Mouse (Mus musculus) MEL (cell line): Measurements from ENCODE around the gene Rspo4. TPM values are rescaled to one million over a fixed set of nuclear protein-coding genes. Genes with fewer than 3 reads are reported as not detected.

Experiments
- DNase-seq: peaks from one replicate; pipeline ENCODE4 v3.0.0; 2011; ENCODE audit warnings: low read depth, low spot score
- H3K27ac ChIP-seq: 2 replicates; pipeline ENCODE4 v1.5.1; 2012; ENCODE audit warnings: low read depth, mild to moderate bottlenecking, control low read depth, low read length, moderate library complexity; ENCODE audit not compliant: control insufficient read depth
- H3K27me3 ChIP-seq, 2 experiments: fragments of 150-350 bp in 1 of 2; sonication (generic) in 1 of 2; 2 replicates each; pipeline ENCODE4 v1.6.1; 2012; ENCODE audit warnings: low read length in 2 of 2, mild to moderate bottlenecking in 2 of 2, improper control_type of control experiment in 1 of 2, moderate library complexity in 1 of 2; ENCODE audit not compliant: insufficient read depth in 2 of 2, control insufficient read depth in 1 of 2
- H3K36me3 ChIP-seq, 2 experiments: 2 replicates each; pipeline ENCODE4 v1.6.1; 2012 to 2014; ENCODE audit warnings: low read length in 2 of 2, improper control_type of control experiment in 1 of 2, inconsistent platforms in 1 of 2, mild to moderate bottlenecking in 1 of 2; ENCODE audit not compliant: insufficient read depth in 2 of 2, control insufficient read depth in 1 of 2
- H3K4me1 ChIP-seq, 2 experiments: fragments of 150-350 bp in 1 of 2; sonication (generic) in 1 of 2; 2 replicates each; pipeline ENCODE4 v1.6.1; 2012; ENCODE audit warnings: low read length in 2 of 2, improper control_type of control experiment in 1 of 2, mild to moderate bottlenecking in 1 of 2; ENCODE audit not compliant: insufficient read depth in 2 of 2, control insufficient read depth in 1 of 2
- H3K4me3 ChIP-seq, 2 experiments: fragments of 150-350 bp in 1 of 2; sonication (generic) in 1 of 2; 2 replicates each; pipeline ENCODE4 v1.5.1; 2012; ENCODE audit warnings: low read depth in 2 of 2, low read length in 2 of 2, mild to moderate bottlenecking in 2 of 2, moderate library complexity in 2 of 2, control low read depth in 1 of 2, improper control_type of control experiment in 1 of 2; ENCODE audit not compliant: control insufficient read depth in 1 of 2, insufficient read depth in 1 of 2
- H3K79me2 ChIP-seq: 2 replicates; pipeline ENCODE4 v1.6.1; 2012; ENCODE audit warnings: mild to moderate bottlenecking, low read length, moderate library complexity; ENCODE audit not compliant: control insufficient read depth, poor library complexity, insufficient read depth
- H3K9ac ChIP-seq: 2 replicates; pipeline ENCODE4 v1.6.1; 2012; ENCODE audit warnings: low read depth, mild to moderate bottlenecking, control low read depth, low read length, moderate library complexity; ENCODE audit not compliant: control insufficient read depth, poor library complexity, severe bottlenecking
- H3K9me3 ChIP-seq: fragments of 150-350 bp; sonication (generic); replicated peaks from 2 replicates; pipeline ENCODE4 v1.6.1; 2012; ENCODE audit warnings: mild to moderate bottlenecking, low read length, improper control_type of control experiment, moderate library complexity; ENCODE audit not compliant: insufficient read depth
- CHD1 ChIP-seq: IDR thresholded peaks from 2 replicates; pipeline ENCODE4 v1.6.1; 2012; ENCODE audit warnings: low read depth, mild to moderate bottlenecking, inconsistent platforms, low read length, improper control_type of control experiment
- CTCF ChIP-seq, 3 experiments: IDR thresholded peaks in 2 of 3; conservative IDR thresholded peaks in 1 of 3; 2 replicates each; pipeline ENCODE4 v1.5.1; 2011 to 2012; ENCODE audit warnings: low read length in 3 of 3, low read depth in 2 of 3, mild to moderate bottlenecking in 2 of 3, improper control_type of control experiment in 1 of 3, inconsistent platforms in 1 of 3, mixed read lengths in 1 of 3, moderate library complexity in 1 of 3; ENCODE audit not compliant: control insufficient read depth in 1 of 3, insufficient read depth in 1 of 3, poor library complexity in 1 of 3, severe bottlenecking in 1 of 3
- ELF1 ChIP-seq: IDR thresholded peaks from 2 replicates; pipeline ENCODE4 v1.6.1; 2014; ENCODE audit warnings: low read depth, mild to moderate bottlenecking, inconsistent platforms, low read length, improper control_type of control experiment, moderate library complexity
- ETS1 ChIP-seq: IDR thresholded peaks from 2 replicates; pipeline ENCODE4 v1.6.1; 2012; ENCODE audit warnings: low read depth, mild to moderate bottlenecking, inconsistent platforms, low read length, improper control_type of control experiment, moderate library complexity
- GABPA ChIP-seq: IDR thresholded peaks from 2 replicates; pipeline ENCODE4 v1.6.1; 2012; ENCODE audit warnings: low read depth, mild to moderate bottlenecking, inconsistent platforms, low read length, improper control_type of control experiment, moderate library complexity
- KAT2A ChIP-seq: conservative IDR thresholded peaks from 2 replicates; pipeline ENCODE4 v1.6.1; 2012; ENCODE audit warnings: low read depth, low read length, improper control_type of control experiment, inconsistent platforms
- MAX ChIP-seq: IDR thresholded peaks from 2 replicates; pipeline ENCODE4 v1.6.1; 2011; ENCODE audit warnings: low read length, improper control_type of control experiment
- MAZ ChIP-seq: IDR thresholded peaks from 2 replicates; pipeline ENCODE4 v1.6.1; 2012; ENCODE audit warnings: low read depth, mild to moderate bottlenecking, inconsistent platforms, low read length, improper control_type of control experiment
- MEF2A ChIP-seq: IDR thresholded peaks from 2 replicates; pipeline ENCODE4 v1.6.1; 2014; ENCODE audit warnings: low read depth, mild to moderate bottlenecking, inconsistent platforms, low read length, improper control_type of control experiment; ENCODE audit not compliant: poor library complexity, insufficient replicate concordance, severe bottlenecking; ENCODE audit errors: extremely low read depth
- MXI1 ChIP-seq: IDR thresholded peaks from 2 replicates; pipeline ENCODE4 v1.6.1; 2011; ENCODE audit warnings: mild to moderate bottlenecking, low read depth, low read length, improper control_type of control experiment
- MYB ChIP-seq: IDR thresholded peaks from 2 replicates; pipeline ENCODE4 v1.6.1; 2011; ENCODE audit warnings: mild to moderate bottlenecking, low read depth, low read length, improper control_type of control experiment
- NELFE ChIP-seq: IDR thresholded peaks from 2 replicates; pipeline ENCODE4 v1.6.1; 2011; ENCODE audit warnings: low read depth, low read length, improper control_type of control experiment
- NRF1 ChIP-seq: IDR thresholded peaks from 2 replicates; pipeline ENCODE4 v1.6.1; 2014; ENCODE audit warnings: low read depth, mild to moderate bottlenecking, inconsistent platforms, low read length, improper control_type of control experiment, moderate library complexity; ENCODE audit not compliant: poor library complexity, insufficient read depth, severe bottlenecking
- POLR2A ChIP-seq, 2 experiments: IDR thresholded peaks; 2 replicates each; pipeline ENCODE4 v1.6.1; 2011 to 2012; ENCODE audit warnings: low read length in 2 of 2, mild to moderate bottlenecking in 2 of 2, control low read depth in 1 of 2, improper control_type of control experiment in 1 of 2, low read depth in 1 of 2, moderate library complexity in 1 of 2; ENCODE audit not compliant: control insufficient read depth in 1 of 2, insufficient read depth in 1 of 2, poor library complexity in 1 of 2
- POLR2AphosphoS2 ChIP-seq: IDR thresholded peaks from 2 replicates; pipeline ENCODE4 v1.6.1; 2011; ENCODE audit warnings: low read length, improper control_type of control experiment
- POLR2AphosphoS5 ChIP-seq: IDR thresholded peaks from 2 replicates; pipeline ENCODE4 v1.6.1; 2012; ENCODE audit warnings: low read depth, borderline replicate concordance, mild to moderate bottlenecking, inconsistent platforms, low read length, moderate library complexity, mixed read lengths
- SIN3A ChIP-seq: IDR thresholded peaks from 2 replicates; pipeline ENCODE4 v1.6.1; 2012; ENCODE audit warnings: low read length, improper control_type of control experiment, inconsistent platforms
- USF2 ChIP-seq, 2 experiments: IDR thresholded peaks; 2 replicates each; pipeline ENCODE4 v1.6.1; 2011 to 2012; ENCODE audit warnings: improper control_type of control experiment in 2 of 2, low read length in 2 of 2, borderline replicate concordance in 1 of 2, inconsistent platforms in 1 of 2, low read depth in 1 of 2, mild to moderate bottlenecking in 1 of 2; ENCODE audit not compliant: insufficient read depth in 1 of 2
- ZC3H11A ChIP-seq: IDR thresholded peaks from 2 replicates; pipeline ENCODE4 v1.6.1; 2012; ENCODE audit warnings: low read depth, mild to moderate bottlenecking, inconsistent platforms, low read length, improper control_type of control experiment
- ZKSCAN1 ChIP-seq: IDR thresholded peaks from 2 replicates; pipeline ENCODE4 v1.6.1; 2012; ENCODE audit warnings: low read depth, mild to moderate bottlenecking, inconsistent platforms, low read length, improper control_type of control experiment, moderate library complexity
- ZMIZ1 ChIP-seq: IDR thresholded peaks from 2 replicates; pipeline ENCODE4 v1.6.1; 2012; ENCODE audit warnings: low read depth, mild to moderate bottlenecking, inconsistent platforms, low read length, improper control_type of control experiment, moderate library complexity
- ZNF384 ChIP-seq: IDR thresholded peaks from 2 replicates; pipeline ENCODE4 v1.6.1; 2012; ENCODE audit warnings: low read depth, mild to moderate bottlenecking, inconsistent platforms, low read length, improper control_type of control experiment
- polyA plus RNA-seq, 2 experiments: library from polyadenylated mRNA; stranded (reverse) in 1 of 2; unstranded in 1 of 2; fragments of >175 nt in 1 of 2; fragments of >200 nt in 1 of 2; gene quantifications; 2 replicates each; pipeline versions ENCODE4 v1.2.1 to v1.2.4; 2012; ENCODE audit warnings: low replicate concordance in 2 of 2, low read depth in 1 of 2; ENCODE audit not compliant: insufficient read length in 2 of 2, insufficient read depth in 1 of 2, missing spikeins in 1 of 2
- total RNA-seq: library from RNA; depleted of rRNA; stranded (reverse); fragments of 300-350 nt; gene quantifications from 2 replicates; pipeline ENCODE4 v1.2.3, GENCODE M21; 2012

The Rspo4 gene
- total and polyA plus RNA-seq, 3 experiments: not detected

- Histone ChIP-seq H3K4me3 (no peak overlapping the region), H3K27ac (no peak overlapping the region), H3K9me3 (no peaks in the 10 kb centered on the region), H3K9ac (no peak overlapping the region), H3K27me3 (peaks cover 0 to 2% of the 10 kb centered on the region in 2 experiments; a peak in 1 of 4 replicates), H3K4me1 (no peaks in the 10 kb centered on the region), H3K36me3 (no peaks in the 10 kb centered on the region), H3K79me2 (no peaks in the 10 kb centered on the region)
- TF ChIP-seq ZMIZ1 (no peak), NELFE (no peak), ELF1 (no peak), MXI1 (no peak), POLR2AphosphoS2 (no peak), USF2 (IDR thresholded peaks at IDR 0.05; ENCODE audit: borderline replicate concordance in 1 of 2, insufficient read depth in 1 of 2, low read depth in 1 of 2, low read length in 2 of 2) (no peak), SIN3A (no peak), ZC3H11A (no peak), KAT2A (no peak)
- DNase-seq: no peak
These were observed 61.2 kb downstream of the Rspo4 start for GRCm38 (mm10) chr2:151903933-151904332.

GRCm38 (mm10) chr2:151904636-151905035 is 61.9 kb downstream of the Rspo4 start:
- no peaks in the 10 kb centered on the region for H3K9me3 ChIP-seq
- H3K27me3 ChIP-seq: peaks cover 0 to 2% of the 10 kb centered on the region in 2 experiments; a peak in 1 of 4 replicates
- no peaks in the 10 kb centered on the region for H3K79me2 ChIP-seq
- H3K9ac ChIP-seq: no peak overlapping the region
- H3K36me3 ChIP-seq: no peaks in the 10 kb centered on the region
- TF ChIP-seq MAX (no peak), ELF1 (no peak), POLR2AphosphoS5 (no peak), MYB (no peak)
- H3K27ac ChIP-seq: no peak overlapping the region
- no peak overlapping the region for H3K4me3 ChIP-seq
- no peak for DNase-seq
- H3K4me1 ChIP-seq: no peaks in the 10 kb centered on the region

GRCm38 (mm10) chr2:151907020-151907419 is 64.3 kb downstream of the Rspo4 start:
- no peak overlapping the region for H3K9ac ChIP-seq
- DNase-seq: no peak
- no peaks in the 10 kb centered on the region for H3K36me3 ChIP-seq
- no peak overlapping the region for H3K4me3 ChIP-seq
- no peaks in the 10 kb centered on the region for H3K79me2 ChIP-seq
- H3K27me3 ChIP-seq: 0 out of 4 replicates have a peak, but pooled peaks cover 0 to 2% of the 10 kb centered on the region in 2 experiments
- H3K4me1 ChIP-seq: no peaks in the 10 kb centered on the region
- TF ChIP-seq NELFE (no peak), GABPA (no peak), CHD1 (no peak), CTCF (IDR thresholded peaks at IDR 0.05 in 2 of 3, conservative IDR thresholded peaks at IDR 0.05 in 1 of 3; ENCODE audit: control insufficient read depth in 1 of 3, insufficient read depth in 1 of 3, low read depth in 2 of 3, low read length in 3 of 3, poor library complexity in 1 of 3, severe bottlenecking in 1 of 3) (no peak), MAX (no peak), ETS1 (no peak), MEF2A (no peak), POLR2A (IDR thresholded peaks at IDR 0.05; ENCODE audit: control insufficient read depth in 1 of 2, insufficient read depth in 1 of 2, low read depth in 1 of 2, low read length in 2 of 2, poor library complexity in 1 of 2) (no peak), ZKSCAN1 (no peak), USF2 (IDR thresholded peaks at IDR 0.05; ENCODE audit: borderline replicate concordance in 1 of 2, insufficient read depth in 1 of 2, low read depth in 1 of 2, low read length in 2 of 2) (no peak), MAZ (no peak), NRF1 (no peak), ZNF384 (no peak), MXI1 (no peak), ZC3H11A (no peak), ELF1 (no peak)
- no peaks in the 10 kb centered on the region for H3K9me3 ChIP-seq
- no peak overlapping the region for H3K27ac ChIP-seq
